Mouse (Mus musculus) bone marrow macrophage, adult 2 months (primary cell): Measurements from ENCODE around the gene Nebl. TPM values are rescaled to one million over a fixed set of nuclear protein-coding genes. Genes with fewer than 3 reads are reported as not detected.
A peak's percentile ranks its signal among the peaks of the same experiment; 100 is the strongest.

Experiments used
- H3K27ac ChIP-seq: 2 replicates; pipeline ENCODE4 v1.5.1; 2012; ENCODE audit warnings: low read depth, low read length; ENCODE audit not compliant: insufficient read depth
- H3K4me1 ChIP-seq: 2 replicates; pipeline ENCODE4 v1.6.1; 2012; ENCODE audit warnings: low read length; ENCODE audit not compliant: control insufficient read depth, insufficient read depth
- H3K4me3 ChIP-seq: 2 replicates; pipeline ENCODE4 v1.5.1; 2012; ENCODE audit warnings: mild to moderate bottlenecking, low read length, moderate library complexity; ENCODE audit not compliant: insufficient read depth
- CTCF ChIP-seq: IDR thresholded peaks from 2 replicates; pipeline ENCODE4 v1.5.1; 2012; ENCODE audit warnings: low read depth, mild to moderate bottlenecking, low read length, moderate library complexity
- POLR2A ChIP-seq: IDR thresholded peaks from 2 replicates; pipeline ENCODE4 v1.6.1; 2012; ENCODE audit warnings: mild to moderate bottlenecking, low read depth, low read length, borderline replicate concordance
- polyA plus RNA-seq: library from polyadenylated mRNA; stranded (reverse); fragments of >200 nt; gene quantifications from 2 replicates; pipeline ENCODE4 v1.2.4, GENCODE M21; 2012; ENCODE audit not compliant: missing spikeins, insufficient read depth, insufficient read length

Nebl gene
- polyA plus RNA-seq: 0.67 TPM in 1 of 2 replicates, not detected in the other

GRCm38 (mm10) chr2:17730957-17731830 lies at the start of gene Nebl:
Gene Nebl, minus strand, starts transcription at chr2:17731464.
- H3K4me3 ChIP-seq: peak within 1 kb of the TSS; percentile 19
- H3K4me1 ChIP-seq: no peaks in the 10 kb centered on the region
- no peak within 1 kb of the TSS for H3K27ac ChIP-seq
- no peak for TF ChIP-seq CTCF
- no peak for TF ChIP-seq POLR2A

DNA sequence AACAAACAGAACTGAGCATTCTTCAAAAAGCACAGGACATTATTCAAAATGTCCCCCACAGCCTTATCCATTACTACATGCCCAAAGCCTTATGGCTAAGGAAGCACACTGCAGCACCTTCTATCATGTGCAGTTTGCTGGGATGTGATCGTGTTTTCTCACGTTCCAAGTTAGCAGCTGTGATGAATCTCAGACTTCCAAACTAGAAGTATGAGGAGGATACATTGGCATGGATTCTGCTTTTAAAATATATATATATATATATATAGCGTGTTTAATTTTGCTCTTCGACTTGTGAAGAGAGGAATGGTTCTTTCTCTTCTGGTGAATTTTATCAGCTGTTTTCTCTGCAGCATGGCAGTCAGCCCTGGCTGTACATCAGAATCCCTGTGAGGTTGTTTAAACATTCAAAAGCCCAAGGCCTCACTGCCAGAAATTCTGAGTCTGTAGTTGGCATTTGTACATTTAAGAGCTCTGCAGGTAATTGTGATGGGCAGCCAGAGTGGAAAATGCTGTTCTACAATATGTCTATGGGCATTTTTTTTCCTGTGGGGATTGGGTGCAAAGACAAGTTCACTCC lies 39.1 kb upstream of the Nebl start:
- TF ChIP-seq CTCF (no peak), POLR2A (no peak)
- H3K4me3 ChIP-seq: no peak overlapping the region
- H3K27ac ChIP-seq: no peak overlapping the region
- no peaks in the 10 kb centered on the region for H3K4me1 ChIP-seq

DNA sequence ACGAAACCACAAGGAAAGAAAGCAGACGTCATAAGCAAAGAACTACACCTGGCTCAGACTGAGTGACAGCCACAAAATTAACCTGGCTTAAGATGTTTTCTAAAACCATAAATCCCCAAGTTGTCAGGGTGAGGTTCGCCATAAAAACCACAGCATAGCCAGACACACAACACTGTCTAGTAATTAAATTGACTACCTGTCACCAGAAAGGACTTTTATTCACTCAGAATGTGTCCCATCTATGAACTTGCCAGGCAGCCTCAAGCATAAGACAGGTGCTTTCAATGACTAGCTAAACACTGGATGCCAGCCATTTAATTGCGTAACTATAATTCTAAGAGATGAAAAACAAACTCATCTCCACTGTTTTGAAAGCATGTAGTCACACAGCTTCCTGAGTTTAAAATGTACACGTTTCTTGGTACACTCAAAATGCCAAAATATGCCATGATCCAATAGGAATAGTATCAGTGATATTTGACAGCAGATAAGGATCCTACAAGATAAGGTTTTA lies 38.0 kb upstream of the Nebl start:
- TF ChIP-seq POLR2A (no peak), CTCF (no peak)
- Histone ChIP-seq H3K4me1 (no peaks in the 10 kb centered on the region), H3K4me3 (no peak overlapping the region), H3K27ac (no peak overlapping the region)

DNA sequence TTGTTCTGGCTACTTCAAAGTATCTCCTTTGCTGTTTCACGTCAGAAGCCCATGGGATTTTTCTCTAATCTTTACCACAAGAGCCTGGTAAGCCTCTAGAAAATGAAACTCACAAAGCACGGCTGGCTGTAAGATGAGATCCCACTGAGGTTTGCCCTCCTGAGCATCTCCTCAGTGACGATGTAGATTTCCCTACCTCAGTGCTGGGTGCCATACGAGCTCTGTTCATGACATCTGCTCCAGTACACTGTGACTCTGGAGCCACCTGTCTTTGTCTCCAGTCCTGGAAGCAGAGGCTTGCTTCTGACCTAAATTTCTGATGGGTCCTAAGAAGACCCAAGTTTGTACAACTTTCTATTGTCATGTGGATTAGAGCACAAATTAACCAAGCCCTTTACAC lies 25.0 kb upstream of the Nebl start:
- TF ChIP-seq CTCF (no peak), POLR2A (no peak)
- Histone ChIP-seq H3K4me1 (no peaks in the 10 kb centered on the region), H3K27ac (no peak overlapping the region), H3K4me3 (no peak overlapping the region)

GRCm38 (mm10) chr2:17742051-17742763 lies 10.9 kb upstream of the Nebl start:
- TF ChIP-seq POLR2A (no peak), CTCF (no peak)
- Histone ChIP-seq H3K4me1 (peaks cover 2% of the 10 kb centered on the region; the same call in 1 of the 2 replicates), H3K27ac (no peak overlapping the region; the same call in 1 of the 2 replicates), H3K4me3 (peak overlapping the region; percentile 22)

- Histone ChIP-seq H3K27ac (no peak overlapping the region), H3K4me1 (peaks cover 2% of the 10 kb centered on the region; the same call in 1 of the 2 replicates), H3K4me3 (peak overlapping the region; percentile 47)
- TF ChIP-seq CTCF (no peak), POLR2A (no peak)
Observed at GRCm38 (mm10) chr2:17741555-17741954, 10.3 kb upstream of the Nebl start.

DNA sequence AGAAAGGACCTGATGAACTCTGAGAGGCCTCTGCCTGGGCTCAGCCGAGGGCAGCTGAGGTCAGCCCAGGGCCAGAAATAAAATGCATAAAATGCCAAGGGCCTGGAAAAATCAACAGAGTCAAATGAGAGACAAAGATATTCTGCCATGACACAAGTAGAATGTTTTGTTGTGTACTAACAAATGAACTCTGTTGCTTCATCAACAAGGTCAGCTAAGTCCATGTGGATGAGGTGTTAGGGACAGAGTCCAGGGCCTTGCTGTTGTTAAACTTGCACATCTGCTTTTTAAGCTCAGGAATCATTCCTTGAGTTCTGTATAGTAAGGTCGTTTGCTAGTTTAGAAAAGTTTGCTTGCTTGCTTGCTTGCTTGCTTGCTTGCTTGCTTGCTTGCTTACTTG lies 9.2 kb upstream of the Nebl start:
- Histone ChIP-seq H3K4me3 (no peak overlapping the region), H3K27ac (no peak overlapping the region), H3K4me1 (peaks cover 2% of the 10 kb centered on the region; the same call in 1 of the 2 replicates)
- TF ChIP-seq POLR2A (no peak), CTCF (no peak)

DNA sequence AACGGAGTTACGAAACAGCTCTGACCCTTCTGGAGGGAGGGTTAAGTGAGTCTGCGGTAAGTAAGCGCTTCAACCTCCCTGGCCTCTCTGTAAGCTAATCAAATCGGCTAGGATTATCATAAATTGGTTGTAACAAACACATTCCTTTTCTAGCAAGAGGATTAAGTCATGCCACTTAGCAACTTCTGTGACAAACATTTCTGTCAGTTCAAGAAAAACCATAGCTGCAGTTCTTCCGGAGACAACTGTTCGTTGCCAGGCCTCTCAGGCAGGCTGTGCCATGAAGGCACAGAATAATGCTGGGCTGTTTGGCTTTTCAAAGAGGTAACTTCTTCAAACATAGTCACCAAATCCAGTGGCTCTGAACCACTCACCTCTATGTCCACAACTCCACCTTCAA lies 946 bp upstream of the Nebl start:
- no peak overlapping the region for H3K27ac ChIP-seq
- H3K4me3 ChIP-seq: no peak overlapping the region
- H3K4me1 ChIP-seq: no peaks in the 10 kb centered on the region
- TF ChIP-seq POLR2A (no peak), CTCF (no peak)

DNA sequence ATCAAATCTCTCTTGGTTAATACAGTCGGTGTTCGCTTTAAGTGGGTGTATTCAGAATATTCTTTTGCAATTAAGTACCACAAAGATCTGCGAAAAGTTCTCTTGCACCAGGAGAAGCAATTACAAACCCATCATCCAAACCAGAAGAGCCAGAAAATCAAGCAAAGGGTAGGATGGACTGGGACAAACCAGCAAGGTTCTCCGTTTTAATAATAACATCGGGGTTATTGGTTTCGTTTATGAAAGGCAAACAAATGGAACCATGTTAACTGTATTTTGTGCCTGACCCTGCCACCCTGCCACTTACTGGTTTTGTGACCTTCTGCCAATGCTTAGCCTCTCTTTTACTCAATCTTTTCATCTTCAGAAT lies 552 bp upstream of the Nebl start:
- TF ChIP-seq CTCF: no peak
- no peak for TF ChIP-seq POLR2A
- Histone ChIP-seq H3K4me1 (no peaks in the 10 kb centered on the region), H3K27ac (no peak overlapping the region), H3K4me3 (no peak overlapping the region)

DNA sequence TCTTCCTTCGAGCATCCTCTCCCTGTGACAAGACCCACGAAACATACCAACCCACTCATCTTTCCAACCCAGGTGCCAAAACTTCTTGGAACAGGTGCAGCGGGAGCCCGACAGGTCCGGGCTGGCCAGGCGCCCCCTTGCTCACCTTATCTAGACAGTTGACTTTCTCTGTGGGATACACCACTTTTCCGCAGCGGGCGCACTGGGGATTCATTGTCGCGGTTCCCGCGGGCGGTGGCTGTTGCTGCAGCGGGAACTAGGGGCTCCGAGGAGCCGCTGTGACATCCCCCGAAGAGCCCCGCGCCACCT lies 662 bp downstream of the Nebl start:
- Histone ChIP-seq H3K27ac (no peak overlapping the region), H3K4me1 (no peaks in the 10 kb centered on the region), H3K4me3 (peak overlapping the region; percentile 19; the same call in 1 of the 2 replicates)
- TF ChIP-seq POLR2A (no peak), CTCF (no peak)
